In genomic region chr12:81321021-81321420, GRCm38 (mm10) we compare ENCODE assay signal across 14 mouse cellular contexts. TPM values are rescaled to one million over a fixed set of nuclear protein-coding genes. Genes with fewer than 3 reads are reported as not detected.
DNase-seq lines count a peak whose midpoint lies in the region; ATAC-seq and TF ChIP-seq lines count a peak whose summit lies in the region.
"Had no signal": no experiment of that assay in that cellular context is flagged by ENCODE, and none has a peak within 500 bp of the region (broad histone marks: within the 10 kb centered on the region; RNA-seq: fewer than 3 reads in every experiment).

No protein-coding gene starts in this region.

- ATAC-seq in heart, embryonic 15.5 days (replicated peaks; ENCODE audit: insufficient number of reproducible peaks, insufficient read depth, low FRiP score, low read depth), result peak; percentile 55; the same call in 1 of the 2 replicates
- no peak for ATAC-seq in midbrain, embryonic 12.5 days (ENCODE audit: low FRiP score, low read depth)
- no peak for ATAC-seq in midbrain, postnatal 0 days (ENCODE audit: low FRiP score)
- no peak for ATAC-seq in midbrain, embryonic 14.5 days (ENCODE audit: low FRiP score, low TSS enrichment)
- ATAC-seq: CD4-positive, CD25-positive, alpha-beta regulatory T cell, adult 4 months; inflammation-experienced regulatory T-cells, adult 6 months had no signal

- TF ChIP-seq CTCF in midbrain, postnatal 0 days (IDR thresholded peaks at IDR 0.05), result no peak

- H3K4me3 ChIP-seq in heart, embryonic 15.5 days, result no peak overlapping the region
- H3K4me3 ChIP-seq in midbrain, embryonic 12.5 days, result no peak overlapping the region
- no peak overlapping the region for H3K4me3 ChIP-seq in midbrain, postnatal 0 days (ENCODE audit: low read depth, low read length)
- no peak overlapping the region for H3K4me3 ChIP-seq in embryonic facial prominence, embryonic 10.5 days
- H3K4me3 ChIP-seq in midbrain, embryonic 14.5 days (replicated peaks; ENCODE audit: low read depth, low read length), result no peak overlapping the region
- H3K4me3 ChIP-seq: lung, embryonic 15.5 days had no signal

- no peaks in the 10 kb centered on the region for H3K27me3 ChIP-seq in heart, embryonic 15.5 days
- H3K27me3 ChIP-seq in midbrain, embryonic 12.5 days, result no peaks in the 10 kb centered on the region
- H3K27me3 ChIP-seq in midbrain, postnatal 0 days (ENCODE audit: insufficient read depth, low read length), result no peaks in the 10 kb centered on the region
- no peaks in the 10 kb centered on the region for H3K27me3 ChIP-seq in embryonic facial prominence, embryonic 10.5 days (replicated peaks; ENCODE audit: low read depth, poor library complexity, severe bottlenecking)
- H3K27me3 ChIP-seq in midbrain, embryonic 14.5 days (ENCODE audit: control insufficient read depth, insufficient read depth, low read length), result no peaks in the 10 kb centered on the region
- H3K27me3 ChIP-seq: lung, embryonic 15.5 days had no signal

- no peaks in the 10 kb centered on the region for H3K9me3 ChIP-seq in heart, embryonic 15.5 days (replicated peaks)
- no peaks in the 10 kb centered on the region for H3K9me3 ChIP-seq in midbrain, embryonic 12.5 days
- H3K9me3 ChIP-seq in midbrain, postnatal 0 days (ENCODE audit: low read length), result no peaks in the 10 kb centered on the region
- no peaks in the 10 kb centered on the region for H3K9me3 ChIP-seq in embryonic facial prominence, embryonic 10.5 days
- no peaks in the 10 kb centered on the region for H3K9me3 ChIP-seq in midbrain, embryonic 14.5 days (ENCODE audit: control insufficient read depth, low read length)
- H3K9me3 ChIP-seq: lung, embryonic 15.5 days had no signal

- DNase-seq in heart, postnatal 36 days, result no peak
- no peak for DNase-seq in midbrain, postnatal 0 days (ENCODE audit: low spot score)
- peak; percentile 15 for DNase-seq in embryonic facial prominence, embryonic 10.5 days (ENCODE audit: low spot score)
- peak; percentile 20 for DNase-seq in midbrain, embryonic 14.5 days
- DNase-seq in Muller cell, postnatal 12 days (ENCODE audit: inconsistent ontology term), result no peak
- DNase-seq: cerebellum, adult 11-12 months; right cerebral cortex, adult 18-20 months had no signal

- WGBS in heart, embryonic 15.5 days, result 50% methylated on average over 1 of the region's 1 CpGs
- 60% methylated on average over 1 of the region's 1 CpGs for WGBS in midbrain, embryonic 12.5 days
- 63% methylated on average over 1 of the region's 1 CpGs for WGBS in midbrain, postnatal 0 days
- WGBS in embryonic facial prominence, embryonic 10.5 days, result 88% methylated on average over 1 of the region's 1 CpGs
- WGBS in midbrain, embryonic 14.5 days, result 33% methylated on average over 1 of the region's 1 CpGs

- H3K4me1 ChIP-seq in heart, embryonic 15.5 days (replicated peaks), result peaks cover 10% of the 10 kb centered on the region
- H3K4me1 ChIP-seq in midbrain, embryonic 12.5 days, result peaks cover 13% of the 10 kb centered on the region
- H3K4me1 ChIP-seq in midbrain, postnatal 0 days (ENCODE audit: insufficient read depth, low read length), result no peaks in the 10 kb centered on the region
- H3K4me1 ChIP-seq in embryonic facial prominence, embryonic 10.5 days, result peaks cover 9% of the 10 kb centered on the region
- H3K4me1 ChIP-seq in midbrain, embryonic 14.5 days (ENCODE audit: control insufficient read depth, insufficient read depth, low read length), result no peaks in the 10 kb centered on the region
- H3K4me1 ChIP-seq: lung, embryonic 15.5 days had no signal

- H3K9ac ChIP-seq in heart, embryonic 15.5 days, result no peak overlapping the region
- H3K9ac ChIP-seq in midbrain, embryonic 12.5 days (replicated peaks), result no peak overlapping the region
- no peak overlapping the region for H3K9ac ChIP-seq in midbrain, postnatal 0 days (replicated peaks; ENCODE audit: low read length, poor library complexity, severe bottlenecking)
- H3K9ac ChIP-seq in midbrain, embryonic 14.5 days (replicated peaks; ENCODE audit: low read length), result no peak overlapping the region
- H3K9ac ChIP-seq: lung, embryonic 15.5 days had no signal

- intact Hi-C loops in heart, postnatal 36 days (cut with DNase I), result no loop called here

- H3K27ac ChIP-seq in heart, embryonic 15.5 days, result no peak overlapping the region
- peak overlapping the region; percentile 25; the same call in 1 of the 2 replicates for H3K27ac ChIP-seq in midbrain, embryonic 12.5 days (replicated peaks)
- no peak overlapping the region; the same call in 1 of the 2 replicates for H3K27ac ChIP-seq in midbrain, postnatal 0 days (ENCODE audit: low read depth, low read length)
- no peak overlapping the region for H3K27ac ChIP-seq in embryonic facial prominence, embryonic 10.5 days (replicated peaks)
- no peak overlapping the region; the same call in 1 of the 2 replicates for H3K27ac ChIP-seq in midbrain, embryonic 14.5 days (replicated peaks; ENCODE audit: low read depth, low read length)
- H3K27ac ChIP-seq: lung, embryonic 15.5 days had no signal

- H3K36me3 ChIP-seq in heart, embryonic 15.5 days, result no peaks in the 10 kb centered on the region
- no peaks in the 10 kb centered on the region for H3K36me3 ChIP-seq in midbrain, embryonic 12.5 days
- H3K36me3 ChIP-seq in midbrain, postnatal 0 days (ENCODE audit: insufficient read depth, low read length), result no peaks in the 10 kb centered on the region
- no peaks in the 10 kb centered on the region for H3K36me3 ChIP-seq in embryonic facial prominence, embryonic 10.5 days (replicated peaks)
- H3K36me3 ChIP-seq in midbrain, embryonic 14.5 days (ENCODE audit: control insufficient read depth, insufficient read depth, low read length), result no peaks in the 10 kb centered on the region
- H3K36me3 ChIP-seq: lung, embryonic 15.5 days had no signal

- no peak overlapping the region for H3K4me2 ChIP-seq in heart, embryonic 15.5 days
- no peak overlapping the region for H3K4me2 ChIP-seq in midbrain, embryonic 12.5 days (replicated peaks)
- H3K4me2 ChIP-seq in midbrain, postnatal 0 days (ENCODE audit: low read depth, low read length, poor library complexity, severe bottlenecking), result no peak overlapping the region
- no peak overlapping the region for H3K4me2 ChIP-seq in midbrain, embryonic 14.5 days (ENCODE audit: low read length)
- H3K4me2 ChIP-seq: lung, embryonic 15.5 days had no signal

RNA-seq across cellular contexts. Expression of gene Slc8a3, which starts 12.0 kb away (rescaled TPM):
- 0.60 TPM in 2 replicates for polyA plus RNA-seq in heart, embryonic 15.5 days (2015; fragmentation: Nextera tagmentation; extraction: Ambion mirVana)
- under 1 TPM in 1 of 2 experiments, not detected in 1; 0.22 TPM for total RNA-seq in heart, postnatal 36 days (2021)
- polyA plus RNA-seq in midbrain, embryonic 12.5 days (2016; fragmentation: Nextera tagmentation; extraction: Ambion mirVana), result 1.8 and 2.6 TPM in 2 replicates
- total RNA-seq in midbrain, postnatal 0 days (2014; rRNA removed), result 52.3 and 61.4 TPM in 2 replicates
- polyA plus RNA-seq in midbrain, postnatal 0 days (2015; fragmentation: Nextera tagmentation; extraction: Ambion mirVana), result 11.4 and 13.4 TPM in 2 replicates
- 0.91 and 1.1 TPM in 2 replicates for polyA plus RNA-seq in embryonic facial prominence, embryonic 10.5 days (2016; fragmentation: Nextera tagmentation; extraction: Ambion mirVana)
- 6.1 and 6.8 TPM in 2 replicates for polyA plus RNA-seq in midbrain, embryonic 14.5 days (2014; fragmentation: Nextera tagmentation; extraction: Ambion mirVana)
- total RNA-seq: common myeloid progenitor, adult 5-6 weeks had no signal
- polyA plus RNA-seq: CD4-positive, CD25-positive, alpha-beta regulatory T cell, adult 4 months; inflammation-experienced regulatory T-cells, adult 6 months; liver, adult 2 months had no signal

RNA-seq across cellular contexts. Expression of gene Gm4787, which starts 58.2 kb away (rescaled TPM):
- polyA plus RNA-seq in heart, embryonic 15.5 days (2015; fragmentation: Nextera tagmentation; extraction: Ambion mirVana), result 0.14 and 0.22 TPM in 2 replicates
- total RNA-seq in heart, postnatal 36 days (2021), result under 1 TPM; 0.49 to 0.80 TPM
- 0.26 and 0.50 TPM in 2 replicates for polyA plus RNA-seq in midbrain, embryonic 12.5 days (2016; fragmentation: Nextera tagmentation; extraction: Ambion mirVana)
- total RNA-seq in midbrain, postnatal 0 days (2014; rRNA removed), result 0.94 and 0.99 TPM in 2 replicates
- polyA plus RNA-seq in midbrain, postnatal 0 days (2015; fragmentation: Nextera tagmentation; extraction: Ambion mirVana), result 0.11 and 0.14 TPM in 2 replicates
- polyA plus RNA-seq in embryonic facial prominence, embryonic 10.5 days (2016; fragmentation: Nextera tagmentation; extraction: Ambion mirVana), result 0.10 and 0.35 TPM in 2 replicates
- 0.32 and 0.39 TPM in 2 replicates for polyA plus RNA-seq in midbrain, embryonic 14.5 days (2014; fragmentation: Nextera tagmentation; extraction: Ambion mirVana)

Comparison
In these comparisons a context has a peak if more than half of its experiments do, and no peak if none do; other contexts are left out.
1. DNase-seq: peak in embryonic facial prominence, embryonic 10.5 days (single experiment) and midbrain, embryonic 14.5 days (single experiment); none in heart, postnatal 36 days (0 of 2), midbrain, postnatal 0 days (single experiment) and Muller cell, postnatal 12 days (single experiment).